Mouse (Mus musculus): Measurements from ENCODE around the gene Toe1.

Gene Toe1

DNA sequence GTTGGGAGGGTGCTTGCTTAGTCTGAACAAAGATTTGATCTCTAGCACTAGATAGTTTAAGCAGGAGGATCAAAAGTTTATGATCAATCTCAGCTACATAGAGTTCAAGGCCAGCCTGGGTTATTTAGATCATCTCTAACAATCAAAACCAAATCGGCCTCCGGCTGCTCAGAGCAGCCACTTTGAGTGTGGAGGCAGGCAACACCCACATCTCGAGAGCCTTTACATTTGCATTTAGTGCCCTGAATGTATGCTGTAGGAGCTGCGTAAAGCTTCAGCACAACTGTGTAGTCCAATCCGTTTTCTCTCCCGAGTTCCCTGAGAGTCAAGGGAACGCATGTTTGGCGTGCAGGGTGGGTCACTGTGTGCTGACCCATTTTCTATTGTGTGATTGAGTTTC lies 15.0 kb downstream of the Toe1 start:
- no peak for DNase-seq (ENCODE audit: low read depth)

DNA sequence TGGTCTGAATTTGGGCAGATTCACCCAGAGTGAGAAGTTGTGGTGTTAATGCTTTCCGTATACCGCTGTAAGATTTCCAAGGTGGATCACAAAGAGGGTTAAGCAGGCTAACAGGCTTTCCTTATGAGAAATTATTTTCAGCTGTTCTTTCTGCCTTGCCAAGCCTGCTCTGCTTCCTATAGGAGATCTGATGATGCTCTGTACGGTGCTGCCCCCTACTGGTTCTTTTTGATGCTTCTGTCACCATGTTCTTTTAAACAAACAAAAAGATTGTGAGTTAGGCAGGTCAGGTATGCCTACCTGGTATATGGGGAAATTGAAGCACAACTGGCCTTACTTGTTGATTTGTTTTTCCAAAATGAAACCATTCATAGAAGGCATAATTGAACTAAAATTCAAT lies 18.5 kb downstream of the Toe1 start:
- peak; percentile 92 for DNase-seq (ENCODE audit: low read depth)

DNA sequence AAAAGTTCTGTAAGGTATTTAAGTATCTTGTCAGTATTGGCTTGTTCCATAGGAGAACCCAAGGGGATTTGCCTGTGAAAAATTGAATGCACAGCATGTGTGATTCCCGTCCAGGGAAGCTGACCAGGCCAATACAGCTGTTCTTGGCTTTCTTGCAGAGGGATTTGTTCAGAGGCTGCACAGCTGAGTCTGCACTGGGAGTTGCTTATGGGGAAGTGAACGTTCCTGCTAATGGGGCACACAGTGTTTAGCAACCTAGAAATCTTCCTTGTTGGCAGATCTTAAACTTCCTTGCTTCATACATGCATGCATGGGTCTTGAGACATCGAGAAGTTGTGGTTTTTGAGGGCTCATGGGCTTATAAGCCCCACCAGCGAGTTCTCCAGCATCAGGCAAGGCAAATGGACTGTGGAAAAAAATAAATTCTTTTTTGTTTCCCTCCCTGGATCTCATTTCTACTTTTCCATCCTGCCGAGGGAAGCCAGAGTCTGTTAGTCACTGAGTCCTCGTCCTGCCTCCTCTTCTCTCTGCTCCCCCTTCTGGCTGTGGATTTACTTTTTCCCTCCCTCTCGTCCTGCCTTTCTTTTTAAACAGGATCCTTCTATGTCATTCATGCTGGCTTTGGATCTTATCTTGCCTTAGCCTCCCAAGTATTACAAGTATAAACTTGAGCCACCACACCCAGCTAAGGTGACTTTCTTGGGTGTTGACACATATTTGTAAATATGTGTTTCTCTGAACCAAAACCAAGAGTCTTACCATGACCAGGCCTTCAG lies 19.3 kb downstream of the Toe1 start:
- DNase-seq (ENCODE audit: low read depth), result no peak

DNA sequence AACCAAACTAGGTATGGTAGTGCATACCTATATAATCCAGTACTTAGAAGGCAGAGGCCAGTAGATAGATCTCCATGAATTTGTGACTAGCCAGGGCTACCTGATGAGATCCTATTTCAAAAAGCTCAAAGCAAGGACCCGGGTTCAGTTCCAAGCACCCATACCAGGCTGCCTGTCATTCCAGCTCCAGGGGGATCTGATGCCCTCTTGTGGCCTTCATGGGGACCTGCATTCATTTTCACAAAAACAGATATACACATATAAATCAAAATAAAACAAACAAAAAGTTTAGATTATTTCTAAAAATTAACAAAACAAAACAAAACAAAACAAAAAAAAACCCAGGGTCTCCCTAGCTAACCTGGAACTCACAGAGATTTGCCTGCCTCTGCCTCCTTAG lies 20.9 kb downstream of the Toe1 start:
- no peak for DNase-seq (ENCODE audit: low read depth)

DNA sequence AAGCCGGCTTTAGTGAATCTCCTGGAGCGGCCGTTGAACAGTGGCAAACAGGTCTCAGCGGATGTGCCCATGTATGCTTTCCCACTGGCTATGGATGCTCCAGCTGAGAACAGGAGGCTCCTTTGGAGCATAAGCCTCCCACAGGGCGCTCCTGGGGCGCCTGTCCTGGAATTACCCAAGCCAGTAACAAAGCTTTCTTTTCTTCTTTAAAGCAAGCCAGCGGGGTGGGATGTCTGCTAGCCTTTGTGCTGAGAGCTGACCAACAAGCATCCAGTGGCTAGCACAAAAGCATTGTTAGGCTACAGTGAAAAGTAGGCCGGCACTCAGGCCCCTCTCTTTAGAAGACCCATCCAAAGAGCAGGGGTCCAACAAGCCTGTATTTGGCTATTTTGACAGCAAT lies 25.3 kb downstream of the Toe1 start:
- DNase-seq (ENCODE audit: low read depth), result no peak

DNA sequence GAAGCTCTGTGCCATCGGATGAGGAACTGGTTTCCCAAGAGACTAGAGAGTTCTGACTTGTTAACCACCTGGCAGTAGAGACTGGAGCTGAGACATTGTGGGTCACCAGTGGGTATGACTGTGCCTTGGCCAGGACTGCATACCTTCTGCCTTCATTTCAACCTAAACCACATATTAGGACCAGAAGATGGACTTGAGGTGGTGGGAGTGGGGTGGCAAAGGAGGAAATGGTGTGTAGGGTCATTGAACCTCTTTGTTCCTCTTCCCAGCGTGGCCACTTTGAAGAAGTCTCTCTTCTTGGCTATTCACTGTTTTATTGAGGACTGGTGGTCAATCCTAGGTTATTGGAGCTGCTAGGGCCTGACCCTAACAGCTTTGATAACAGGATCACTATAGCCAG lies 26.1 kb downstream of the Toe1 start:
- DNase-seq (ENCODE audit: low read depth), result no peak

DNA sequence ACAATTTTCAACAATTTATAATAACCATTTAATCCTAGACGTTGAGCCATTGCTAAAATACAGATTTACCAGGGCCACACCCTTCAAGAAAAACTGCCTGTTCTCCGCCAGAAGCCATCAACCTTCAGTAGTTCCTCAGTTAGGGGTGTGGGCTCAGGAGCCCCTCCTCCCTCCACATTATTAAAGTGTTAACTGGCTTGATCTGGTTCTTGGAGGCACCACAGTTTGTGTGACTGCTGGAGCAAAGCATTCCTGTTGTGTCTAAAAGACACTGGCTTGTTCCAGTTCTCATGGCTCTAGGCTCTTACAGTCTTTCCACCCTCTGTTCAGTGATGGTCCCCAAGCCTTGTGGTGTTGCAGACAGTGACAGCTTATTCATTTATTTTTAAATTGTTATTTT lies 26.9 kb downstream of the Toe1 start:
- no peak for DNase-seq (ENCODE audit: low read depth)

DNA sequence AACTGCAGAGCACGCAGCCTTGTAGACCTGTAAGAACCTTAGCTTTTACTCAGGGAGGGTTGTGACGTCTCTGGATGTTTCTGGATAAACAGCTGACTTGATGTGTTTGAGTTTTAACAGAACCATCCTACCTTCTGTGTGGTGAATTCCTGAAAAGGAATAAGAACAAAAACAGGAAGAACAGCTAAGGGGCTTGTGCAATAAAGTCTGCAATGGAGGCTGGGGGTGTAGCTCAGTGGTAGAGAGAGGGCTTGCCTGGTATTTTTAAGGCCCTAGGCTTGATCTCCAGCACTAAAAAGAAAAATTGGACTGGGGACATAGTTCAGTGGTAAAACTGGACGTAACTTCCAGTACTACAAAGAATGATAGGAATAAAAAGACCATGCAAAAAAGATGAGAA lies 30.4 kb downstream of the Toe1 start:
- DNase-seq (ENCODE audit: low read depth), result no peak

DNA sequence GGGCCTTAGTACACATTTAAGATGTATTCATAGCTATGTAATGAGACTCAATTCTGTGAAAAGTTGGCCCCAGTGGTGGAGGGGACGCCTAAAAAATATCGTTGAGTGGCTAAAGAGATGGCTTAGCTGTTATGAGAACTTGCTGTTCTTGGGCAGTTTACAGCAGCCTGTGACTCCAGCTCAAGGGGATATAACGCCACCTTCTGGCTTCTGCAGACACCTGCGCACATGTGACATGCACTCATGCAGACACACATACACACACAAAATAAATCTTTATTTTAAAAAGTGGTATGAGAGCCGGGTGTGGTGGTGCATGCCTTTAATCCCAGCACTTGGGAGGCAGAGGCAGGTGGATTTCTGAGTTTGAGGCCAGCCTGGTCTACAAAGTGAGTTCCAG lies 31.0 kb downstream of the Toe1 start:
- DNase-seq (ENCODE audit: low read depth), result no peak

DNA sequence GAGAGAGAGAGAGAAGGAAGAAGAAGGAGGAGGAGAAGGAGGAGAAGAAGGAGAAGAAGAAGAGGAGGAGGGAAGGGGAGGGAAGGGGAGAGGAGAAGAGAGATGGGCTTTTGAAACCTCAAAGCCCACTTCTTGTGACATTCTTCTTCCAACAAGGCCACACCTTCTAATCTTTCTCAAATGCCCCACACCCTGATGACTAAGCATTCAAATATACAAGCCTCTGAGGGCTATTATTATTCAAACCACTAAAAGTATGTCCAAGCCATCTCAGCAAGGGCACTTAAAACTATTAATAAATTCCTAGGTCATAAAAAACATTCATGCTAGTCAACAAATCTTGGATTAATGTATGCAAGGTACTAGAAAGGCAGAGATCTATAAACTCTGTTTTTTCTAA lies 38.4 kb downstream of the Toe1 start:
- DNase-seq (ENCODE audit: low read depth), result no peak

DNA sequence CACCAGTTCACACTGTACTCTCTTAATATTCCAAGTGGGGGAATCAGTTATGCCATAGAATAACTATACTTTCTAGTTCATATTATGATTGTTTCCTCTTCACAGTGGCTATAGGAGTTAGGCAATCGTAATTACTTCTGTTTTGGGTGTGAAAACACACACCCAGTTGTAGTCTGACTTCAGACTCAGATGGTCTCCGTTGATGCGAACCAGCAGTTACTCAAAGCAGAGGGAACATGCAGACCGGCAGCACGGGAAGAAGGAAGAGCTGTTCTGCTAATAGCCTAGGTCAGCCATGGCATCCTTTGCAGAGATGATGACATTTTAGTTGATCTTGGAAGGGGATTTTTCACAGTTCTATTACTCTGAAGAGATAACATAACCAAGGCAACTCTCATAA lies 38.9 kb downstream of the Toe1 start:
- DNase-seq (ENCODE audit: low read depth), result no peak

DNA sequence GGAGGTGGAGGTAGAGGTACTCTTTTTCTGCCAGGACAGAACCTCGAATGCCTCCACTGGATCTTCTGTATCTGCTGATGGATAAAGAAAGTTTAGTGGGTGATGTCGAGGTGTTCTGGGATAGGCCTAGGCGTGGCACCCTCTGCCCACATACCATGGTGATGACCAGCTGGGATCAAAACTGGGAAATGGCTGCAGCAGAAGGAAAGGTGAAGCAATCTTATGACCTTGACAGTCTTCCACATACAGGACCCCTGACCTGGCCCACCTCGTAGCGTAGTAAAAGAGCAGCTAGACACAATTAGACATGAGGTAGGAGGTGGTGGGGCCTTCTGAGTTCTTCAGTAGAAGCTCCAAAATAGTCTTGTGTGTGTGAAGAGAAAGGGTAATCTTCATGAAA lies 43.4 kb downstream of the Toe1 start:
- DNase-seq (ENCODE audit: low read depth), result no peak

DNA sequence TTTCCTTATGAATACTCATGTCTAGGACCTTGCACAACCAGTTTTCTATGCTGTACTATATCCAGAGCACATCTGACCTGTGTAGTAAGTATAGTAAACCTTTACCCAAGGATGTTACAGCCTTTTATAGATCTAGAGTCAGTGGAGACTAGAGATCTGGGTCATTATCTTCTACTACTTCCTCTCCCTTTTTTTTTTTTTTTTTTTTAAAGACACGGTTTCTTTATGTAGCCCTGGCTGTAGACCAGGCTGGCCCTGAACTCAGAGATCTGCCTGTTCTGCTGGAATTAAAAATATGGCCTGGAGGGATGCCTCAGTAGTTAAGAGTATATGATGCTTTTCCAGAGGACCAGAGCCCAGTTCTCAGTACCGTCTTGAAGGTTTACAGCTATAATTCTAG lies 45.5 kb downstream of the Toe1 start:
- DNase-seq (ENCODE audit: low read depth), result no peak

DNA sequence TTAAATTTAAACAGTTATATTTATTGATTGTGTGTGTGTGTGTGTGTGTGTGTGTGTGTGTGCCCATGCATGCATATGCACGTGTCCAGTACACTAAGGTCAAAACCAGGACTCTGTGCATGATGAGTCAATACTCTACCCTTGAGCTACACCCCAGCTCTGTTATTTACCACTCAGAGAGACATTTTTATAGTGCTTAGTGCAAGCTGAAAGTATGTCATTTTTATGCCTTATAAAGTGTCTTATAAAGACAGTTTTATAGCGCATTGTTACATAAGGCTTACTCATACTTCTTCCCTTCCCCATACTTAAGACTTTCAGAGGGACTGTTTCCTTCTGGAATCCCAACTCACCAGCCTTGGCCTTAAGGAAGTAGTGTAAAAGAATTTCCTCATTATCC lies 57.7 kb downstream of the Toe1 start:
- DNase-seq (ENCODE audit: low read depth), result no peak

All from naive thymus-derived CD4-positive, alpha-beta T cell, adult 2 months (primary cell).